Mouse (Mus musculus) MEL (cell line): Measurements from ENCODE around the gene Cmpk2. TPM values are rescaled to one million over a fixed set of nuclear protein-coding genes. Genes with fewer than 3 reads are reported as not detected.

ENCODE experiments used
- DNase-seq: peaks from one replicate; pipeline ENCODE4 v3.0.0; 2011; ENCODE audit warnings: low read depth, low spot score
- H3K27ac ChIP-seq: 2 replicates; pipeline ENCODE4 v1.5.1; 2012; ENCODE audit warnings: low read depth, mild to moderate bottlenecking, control low read depth, low read length, moderate library complexity; ENCODE audit not compliant: control insufficient read depth
- H3K27me3 ChIP-seq, 2 experiments: fragments of 150-350 bp in 1 of 2; sonication (generic) in 1 of 2; 2 replicates each; pipeline ENCODE4 v1.6.1; 2012; ENCODE audit warnings: low read length in 2 of 2, mild to moderate bottlenecking in 2 of 2, improper control_type of control experiment in 1 of 2, moderate library complexity in 1 of 2; ENCODE audit not compliant: insufficient read depth in 2 of 2, control insufficient read depth in 1 of 2
- H3K36me3 ChIP-seq, 2 experiments: 2 replicates each; pipeline ENCODE4 v1.6.1; 2012 to 2014; ENCODE audit warnings: low read length in 2 of 2, improper control_type of control experiment in 1 of 2, inconsistent platforms in 1 of 2, mild to moderate bottlenecking in 1 of 2; ENCODE audit not compliant: insufficient read depth in 2 of 2, control insufficient read depth in 1 of 2
- H3K4me1 ChIP-seq, 2 experiments: fragments of 150-350 bp in 1 of 2; sonication (generic) in 1 of 2; 2 replicates each; pipeline ENCODE4 v1.6.1; 2012; ENCODE audit warnings: low read length in 2 of 2, improper control_type of control experiment in 1 of 2, mild to moderate bottlenecking in 1 of 2; ENCODE audit not compliant: insufficient read depth in 2 of 2, control insufficient read depth in 1 of 2
- H3K4me3 ChIP-seq, 2 experiments: fragments of 150-350 bp in 1 of 2; sonication (generic) in 1 of 2; 2 replicates each; pipeline ENCODE4 v1.5.1; 2012; ENCODE audit warnings: low read depth in 2 of 2, low read length in 2 of 2, mild to moderate bottlenecking in 2 of 2, moderate library complexity in 2 of 2, control low read depth in 1 of 2, improper control_type of control experiment in 1 of 2; ENCODE audit not compliant: control insufficient read depth in 1 of 2, insufficient read depth in 1 of 2
- H3K79me2 ChIP-seq: 2 replicates; pipeline ENCODE4 v1.6.1; 2012; ENCODE audit warnings: mild to moderate bottlenecking, low read length, moderate library complexity; ENCODE audit not compliant: control insufficient read depth, poor library complexity, insufficient read depth
- H3K9ac ChIP-seq: 2 replicates; pipeline ENCODE4 v1.6.1; 2012; ENCODE audit warnings: low read depth, mild to moderate bottlenecking, control low read depth, low read length, moderate library complexity; ENCODE audit not compliant: control insufficient read depth, poor library complexity, severe bottlenecking
- H3K9me3 ChIP-seq: fragments of 150-350 bp; sonication (generic); replicated peaks from 2 replicates; pipeline ENCODE4 v1.6.1; 2012; ENCODE audit warnings: mild to moderate bottlenecking, low read length, improper control_type of control experiment, moderate library complexity; ENCODE audit not compliant: insufficient read depth
- BHLHE40 ChIP-seq: IDR thresholded peaks from 2 replicates; pipeline ENCODE4 v1.6.1; 2012; ENCODE audit warnings: low read depth, mild to moderate bottlenecking, inconsistent platforms, low read length, improper control_type of control experiment, borderline replicate concordance
- CHD2 ChIP-seq: IDR thresholded peaks from 2 replicates; pipeline ENCODE4 v1.6.1; 2011; ENCODE audit warnings: low read length, improper control_type of control experiment
- CTCF ChIP-seq, 3 experiments: IDR thresholded peaks in 2 of 3; conservative IDR thresholded peaks in 1 of 3; 2 replicates each; pipeline ENCODE4 v1.5.1; 2011 to 2012; ENCODE audit warnings: low read length in 3 of 3, low read depth in 2 of 3, mild to moderate bottlenecking in 2 of 3, improper control_type of control experiment in 1 of 3, inconsistent platforms in 1 of 3, mixed read lengths in 1 of 3, moderate library complexity in 1 of 3; ENCODE audit not compliant: control insufficient read depth in 1 of 3, insufficient read depth in 1 of 3, poor library complexity in 1 of 3, severe bottlenecking in 1 of 3
- ELF1 ChIP-seq: IDR thresholded peaks from 2 replicates; pipeline ENCODE4 v1.6.1; 2014; ENCODE audit warnings: low read depth, mild to moderate bottlenecking, inconsistent platforms, low read length, improper control_type of control experiment, moderate library complexity
- EP300 ChIP-seq, 2 experiments: IDR thresholded peaks; 2 replicates each; pipeline ENCODE4 v1.6.1; 2011; ENCODE audit warnings: improper control_type of control experiment in 2 of 2, low read length in 2 of 2, low read depth in 1 of 2, mild to moderate bottlenecking in 1 of 2
- GABPA ChIP-seq: IDR thresholded peaks from 2 replicates; pipeline ENCODE4 v1.6.1; 2012; ENCODE audit warnings: low read depth, mild to moderate bottlenecking, inconsistent platforms, low read length, improper control_type of control experiment, moderate library complexity
- HCFC1 ChIP-seq: IDR thresholded peaks from 2 replicates; pipeline ENCODE4 v1.6.1; 2012; ENCODE audit warnings: low read depth, mild to moderate bottlenecking, inconsistent platforms, low read length, improper control_type of control experiment, moderate library complexity
- MXI1 ChIP-seq: IDR thresholded peaks from 2 replicates; pipeline ENCODE4 v1.6.1; 2011; ENCODE audit warnings: mild to moderate bottlenecking, low read depth, low read length, improper control_type of control experiment
- MYB ChIP-seq: IDR thresholded peaks from 2 replicates; pipeline ENCODE4 v1.6.1; 2011; ENCODE audit warnings: mild to moderate bottlenecking, low read depth, low read length, improper control_type of control experiment
- POLR2A ChIP-seq, 2 experiments: IDR thresholded peaks; 2 replicates each; pipeline ENCODE4 v1.6.1; 2011 to 2012; ENCODE audit warnings: low read length in 2 of 2, mild to moderate bottlenecking in 2 of 2, control low read depth in 1 of 2, improper control_type of control experiment in 1 of 2, low read depth in 1 of 2, moderate library complexity in 1 of 2; ENCODE audit not compliant: control insufficient read depth in 1 of 2, insufficient read depth in 1 of 2, poor library complexity in 1 of 2
- RCOR1 ChIP-seq: IDR thresholded peaks from 2 replicates; pipeline ENCODE4 v1.6.1; 2012; ENCODE audit warnings: low read depth, mild to moderate bottlenecking, inconsistent platforms, low read length, improper control_type of control experiment
- TAL1 ChIP-seq: IDR thresholded peaks from 2 replicates; pipeline ENCODE4 v1.6.1; 2012; ENCODE audit warnings: mild to moderate bottlenecking, inconsistent platforms, low read length, moderate library complexity, mixed read lengths
- TBP ChIP-seq: IDR thresholded peaks from 2 replicates; pipeline ENCODE4 v1.8.0; 2011; ENCODE audit warnings: low read depth, low read length, improper control_type of control experiment
- TCF12 ChIP-seq: IDR thresholded peaks from 2 replicates; pipeline ENCODE4 v1.6.1; 2014; ENCODE audit warnings: low read depth, mild to moderate bottlenecking, inconsistent platforms, low read length, improper control_type of control experiment, moderate library complexity
- ZC3H11A ChIP-seq: IDR thresholded peaks from 2 replicates; pipeline ENCODE4 v1.6.1; 2012; ENCODE audit warnings: low read depth, mild to moderate bottlenecking, inconsistent platforms, low read length, improper control_type of control experiment
- ZMIZ1 ChIP-seq: IDR thresholded peaks from 2 replicates; pipeline ENCODE4 v1.6.1; 2012; ENCODE audit warnings: low read depth, mild to moderate bottlenecking, inconsistent platforms, low read length, improper control_type of control experiment, moderate library complexity
- ZNF384 ChIP-seq: IDR thresholded peaks from 2 replicates; pipeline ENCODE4 v1.6.1; 2012; ENCODE audit warnings: low read depth, mild to moderate bottlenecking, inconsistent platforms, low read length, improper control_type of control experiment
- polyA plus RNA-seq, 2 experiments: library from polyadenylated mRNA; stranded (reverse) in 1 of 2; unstranded in 1 of 2; fragments of >175 nt in 1 of 2; fragments of >200 nt in 1 of 2; gene quantifications; 2 replicates each; pipeline versions ENCODE4 v1.2.1 to v1.2.4; 2012; ENCODE audit warnings: low replicate concordance in 2 of 2, low read depth in 1 of 2; ENCODE audit not compliant: insufficient read length in 2 of 2, insufficient read depth in 1 of 2, missing spikeins in 1 of 2
- total RNA-seq: library from RNA; depleted of rRNA; stranded (reverse); fragments of 300-350 nt; gene quantifications from 2 replicates; pipeline ENCODE4 v1.2.3, GENCODE M21; 2012

Gene Cmpk2
- total and polyA plus RNA-seq, 3 experiments: 0.89 to 3.0 TPM; not detected in 1

- TF ChIP-seq TCF12 (no peak), TAL1 (no peak)
- no peaks in the 10 kb centered on the region for H3K9me3 ChIP-seq
- H3K79me2 ChIP-seq: no peaks in the 10 kb centered on the region
- DNase-seq: no peak
- peak overlapping the region; percentile 21 to 51 for H3K4me3 ChIP-seq
- no peaks in the 10 kb centered on the region for H3K36me3 ChIP-seq
- no peak overlapping the region for H3K9ac ChIP-seq
- H3K4me1 ChIP-seq: no peaks in the 10 kb centered on the region
- H3K27ac ChIP-seq: no peak overlapping the region
- no peaks in the 10 kb centered on the region for H3K27me3 ChIP-seq
Observed at GRCm38 (mm10) chr12:26460091-26460490, 8.9 kb upstream of the Cmpk2 start.

- no peak for DNase-seq
- no peaks in the 10 kb centered on the region; a peak in 1 of 4 replicates for H3K4me1 ChIP-seq
Observed at GRCm38 (mm10) chr12:26465600-26465999, 3.4 kb upstream of the Cmpk2 start.

GRCm38 (mm10) chr12:26470042-26470409 is 1.0 kb downstream of the Cmpk2 start:
- no peak for DNase-seq
- Histone ChIP-seq H3K79me2 (no peaks in the 10 kb centered on the region), H3K27me3 (no peaks in the 10 kb centered on the region), H3K27ac (no peak overlapping the region), H3K9me3 (no peaks in the 10 kb centered on the region), H3K36me3 (no peaks in the 10 kb centered on the region), H3K9ac (no peak overlapping the region), H3K4me3 (peak overlapping the region; percentile 69 to 81), H3K4me1 (no peaks in the 10 kb centered on the region; a peak in 1 of 4 replicates)
- TF ChIP-seq ZC3H11A (no peak), ZNF384 (no peak), ELF1 (no peak), CHD2 (no peak), TAL1 (no peak), RCOR1 (no peak), MXI1 (no peak), CTCF (IDR thresholded peaks at IDR 0.05 in 2 of 3, conservative IDR thresholded peaks at IDR 0.05 in 1 of 3; ENCODE audit: control insufficient read depth in 1 of 3, insufficient read depth in 1 of 3, low read depth in 2 of 3, low read length in 3 of 3, poor library complexity in 1 of 3, severe bottlenecking in 1 of 3) (no peak), EP300 (IDR thresholded peaks at IDR 0.05; ENCODE audit: low read depth in 1 of 2, low read length in 2 of 2) (no peak)

More at GRCm38 (mm10) chr12:26465600-26465999, 3.4 kb upstream of the Cmpk2 start:
- Histone ChIP-seq H3K4me3 (no peak overlapping the region), H3K9ac (no peak overlapping the region), H3K27me3 (no peaks in the 10 kb centered on the region), H3K36me3 (no peaks in the 10 kb centered on the region), H3K27ac (no peak overlapping the region), H3K79me2 (no peaks in the 10 kb centered on the region), H3K9me3 (no peaks in the 10 kb centered on the region)
- TF ChIP-seq TBP (no peak), BHLHE40 (no peak), HCFC1 (no peak), MXI1 (no peak), CHD2 (no peak), POLR2A (IDR thresholded peaks at IDR 0.05; ENCODE audit: control insufficient read depth in 1 of 2, insufficient read depth in 1 of 2, low read depth in 1 of 2, low read length in 2 of 2, poor library complexity in 1 of 2) (no peak), GABPA (no peak), ZMIZ1 (no peak), MYB (no peak), RCOR1 (no peak), TAL1 (no peak), CTCF (IDR thresholded peaks at IDR 0.05 in 2 of 3, conservative IDR thresholded peaks at IDR 0.05 in 1 of 3; ENCODE audit: control insufficient read depth in 1 of 3, insufficient read depth in 1 of 3, low read depth in 2 of 3, low read length in 3 of 3, poor library complexity in 1 of 3, severe bottlenecking in 1 of 3) (no peak), ZNF384 (no peak)
